Mouse (Mus musculus) urinary bladder, postnatal 14 days (tissue): ENCODE measurements around the gene Abhd6.
"Not testable (repeated sequence)": the region's sequence is repeated elsewhere in the genome, so short reads cannot be mapped to it uniquely, and the experiment has no call there.

ENCODE experiments used
- DNase-seq: peaks from one replicate; pipeline ENCODE4 v3.0.0; 2021; ENCODE audit warnings: low spot score

Abhd6 gene

GRCm38 (mm10) chr14:7999030-7999429 is 3.7 kb upstream of the Abhd6 start:
- no peak for DNase-seq

- DNase-seq, result no peak
Measured at GRCm38 (mm10) chr14:7999435-7999834, 3.3 kb upstream of the Abhd6 start.

- no peak for DNase-seq
Measured at GRCm38 (mm10) chr14:8000247-8000646, 2.5 kb upstream of the Abhd6 start.

GRCm38 (mm10) chr14:8000831-8001685 is 1.6 kb upstream of the Abhd6 start:
- DNase-seq, result no peak

GRCm38 (mm10) chr14:8003093-8003670 is 480 bp downstream of the Abhd6 start:
- DNase-seq, result peak; percentile 49

- no peak for DNase-seq
Measured at GRCm38 (mm10) chr14:8003727-8004670, 1.3 kb downstream of the Abhd6 start.

- DNase-seq, result not testable (repeated sequence)
Measured at GRCm38 (mm10) chr14:8006061-8006460, 3.4 kb downstream of the Abhd6 start.

GRCm38 (mm10) chr14:8007084-8007483 is 4.4 kb downstream of the Abhd6 start:
- DNase-seq, result no peak

- DNase-seq, result no peak
Measured at GRCm38 (mm10) chr14:8007486-8007885, 4.8 kb downstream of the Abhd6 start.

GRCm38 (mm10) chr14:8007923-8008322 is 5.2 kb downstream of the Abhd6 start:
- no peak for DNase-seq

- no peak for DNase-seq
Measured at GRCm38 (mm10) chr14:8011297-8011696, 8.6 kb downstream of the Abhd6 start.

GRCm38 (mm10) chr14:8011938-8012337 is 9.2 kb downstream of the Abhd6 start:
- DNase-seq, result no peak

GRCm38 (mm10) chr14:8015756-8016155 is 13.1 kb downstream of the Abhd6 start:
- no peak for DNase-seq

GRCm38 (mm10) chr14:8016276-8016675 is 13.6 kb downstream of the Abhd6 start:
- peak; percentile 66 for DNase-seq

- no peak for DNase-seq
Measured at GRCm38 (mm10) chr14:8016951-8017350, 14.2 kb downstream of the Abhd6 start.

GRCm38 (mm10) chr14:8020011-8020410 is 17.3 kb downstream of the Abhd6 start:
- no peak for DNase-seq

- no peak for DNase-seq
Measured at GRCm38 (mm10) chr14:8020546-8020945, 17.8 kb downstream of the Abhd6 start.

GRCm38 (mm10) chr14:8024469-8024868 is 21.8 kb downstream of the Abhd6 start:
- DNase-seq, result no peak

- no peak for DNase-seq
Measured at GRCm38 (mm10) chr14:8024936-8025335, 22.2 kb downstream of the Abhd6 start.

GRCm38 (mm10) chr14:8026769-8027531 is 24.2 kb downstream of the Abhd6 start:
- no peak for DNase-seq

- no peak for DNase-seq
Measured at GRCm38 (mm10) chr14:8028086-8028485, 25.4 kb downstream of the Abhd6 start.

GRCm38 (mm10) chr14:8029752-8030151 is 27.1 kb downstream of the Abhd6 start:
- DNase-seq, result no peak
